8 mouse cellular contexts compared by ENCODE assay signal in the genomic region with DNA sequence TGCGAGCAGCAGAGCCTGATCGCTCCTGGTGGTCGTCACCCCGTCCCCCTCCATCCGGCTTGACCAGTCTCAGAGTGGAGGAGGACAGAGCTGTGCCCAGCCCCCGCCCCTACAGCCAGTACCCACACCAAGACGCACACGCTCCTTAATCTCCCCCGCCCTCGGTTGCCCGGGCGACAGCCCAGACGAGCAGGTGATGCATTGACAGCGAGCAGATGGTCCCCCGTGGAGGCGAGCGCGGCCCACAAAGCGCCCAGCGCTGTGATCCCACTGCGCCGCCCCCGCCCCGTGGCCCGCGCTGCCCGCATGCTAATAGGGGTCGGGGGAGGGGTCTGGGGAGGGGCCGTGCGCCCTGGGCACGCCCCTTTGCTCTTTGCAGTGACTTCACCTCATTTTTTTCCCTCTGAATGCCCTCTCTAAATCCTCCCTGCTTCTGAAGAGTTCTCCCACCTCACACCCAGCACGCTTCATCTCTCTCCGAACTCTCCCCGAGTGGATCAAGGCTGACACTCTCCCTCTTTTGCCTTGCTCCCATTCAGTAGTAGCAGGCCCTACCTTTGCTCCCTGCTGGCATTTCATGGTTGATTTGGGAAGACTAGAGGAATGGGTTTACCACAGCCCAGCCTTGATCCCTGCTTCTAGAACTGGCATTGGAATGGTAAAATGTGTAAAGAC. TPM values are rescaled to one million over a fixed set of nuclear protein-coding genes. Genes with fewer than 3 reads are reported as not detected.
DNase-seq lines count a peak whose midpoint lies in the region; ATAC-seq and TF ChIP-seq lines count a peak whose summit lies in the region.
"Had no signal": no experiment of that assay in that cellular context is flagged by ENCODE, and none has a peak within 500 bp of the region (broad histone marks: within the 10 kb centered on the region; RNA-seq: fewer than 3 reads in every experiment).

No protein-coding gene starts in this region.

- H3K4me3 ChIP-seq in G1E (ENCODE audit: low read depth, low read length): peak overlapping the region; percentile 9; the same call in 1 of the 2 replicates
- H3K4me3 ChIP-seq in midbrain, embryonic 14.5 days (replicated peaks; ENCODE audit: low read depth, low read length): peak overlapping the region; percentile 42

- intact Hi-C loops in left cerebral cortex, postnatal 14 days (cut with DNase I): no loop called here

- H3K36me3 ChIP-seq in G1E (replicated peaks): no peaks in the 10 kb centered on the region
- no peaks in the 10 kb centered on the region for H3K36me3 ChIP-seq in midbrain, embryonic 14.5 days (ENCODE audit: control insufficient read depth, insufficient read depth, low read length)

- H3K9me3 ChIP-seq in G1E (replicated peaks): peaks cover 31% of the 10 kb centered on the region
- no peaks in the 10 kb centered on the region for H3K9me3 ChIP-seq in midbrain, embryonic 14.5 days (ENCODE audit: control insufficient read depth, low read length)

- peak overlapping the region; percentile 90 for H3K27ac ChIP-seq in midbrain, embryonic 14.5 days (replicated peaks; ENCODE audit: low read depth, low read length)

- no peaks in the 10 kb centered on the region for H3K4me1 ChIP-seq in G1E (ENCODE audit: insufficient read depth, low read depth, low read length)
- H3K4me1 ChIP-seq in midbrain, embryonic 14.5 days (ENCODE audit: control insufficient read depth, insufficient read depth, low read length): peaks cover 15% of the 10 kb centered on the region

- no peak for ATAC-seq in G1E (ENCODE audit: extremely low read depth, insufficient number of reproducible peaks, low FRiP score, poor library complexity, severe bottlenecking)
- ATAC-seq in common myeloid progenitor, adult 5-6 weeks (replicated peaks; ENCODE audit: low read depth, poor library complexity, severe bottlenecking): 0 out of 2 replicates have a peak, but pooled peaks have one; percentile 42
- peak; percentile 42 to 60 for ATAC-seq in hematopoietic stem cell, adult 5-6 weeks (replicated peaks in 1 of 2; ENCODE audit: insufficient read depth in 1 of 2, low FRiP score in 2 of 2, low TSS enrichment in 1 of 2, low read depth in 1 of 2, poor library complexity in 2 of 2, severe bottlenecking in 2 of 2)
- ATAC-seq in midbrain, embryonic 14.5 days (ENCODE audit: low FRiP score, low TSS enrichment): peak; percentile 95

- no peaks in the 10 kb centered on the region for H3K27me3 ChIP-seq in G1E (ENCODE audit: insufficient read depth, low read length)
- no peaks in the 10 kb centered on the region for H3K27me3 ChIP-seq in midbrain, embryonic 14.5 days (ENCODE audit: control insufficient read depth, insufficient read depth, low read length)

- H3K9ac ChIP-seq in midbrain, embryonic 14.5 days (replicated peaks; ENCODE audit: low read length): peak overlapping the region; percentile 62

- TF ChIP-seq CTCF in G1E (IDR thresholded peaks at IDR 0.05; ENCODE audit: low read depth, low read length): no peak

- peak; percentile 6 for DNase-seq in CD4-positive helper T cell, adult 2 months (ENCODE audit: low read depth, low spot score)
- DNase-seq in G1E (ENCODE audit: low spot score): no peak
- DNase-seq in left cerebral cortex, postnatal 14 days (ENCODE audit: low spot score in 2 of 2): peak; percentile 73 to 74
- peak; percentile 92 for DNase-seq in midbrain, embryonic 14.5 days
- peak; percentile 66 for DNase-seq in testis, postnatal 14 days (ENCODE audit: low spot score)

- WGBS in midbrain, embryonic 14.5 days: under 1% methylated on average over 28 of the region's 34 CpGs

- peak overlapping the region; percentile 71 for H3K4me2 ChIP-seq in midbrain, embryonic 14.5 days (ENCODE audit: low read length)

RNA-seq across cellular contexts. Expression of gene 1700113H08Rik, which starts 0.5 kb away (rescaled TPM):
- total RNA-seq in G1E (2014; fragmentation: Nextera tagmentation) (not detected in 2 replicates), G1E (2017) (0.22 TPM in 1 of 2 replicates, not detected in the other)
- polyA plus RNA-seq in G1E (2012): not detected in 2 replicates
- total RNA-seq in common myeloid progenitor, adult 5-6 weeks (2017): not detected in 2 replicates
- total RNA-seq in hematopoietic stem cell, adult 5-6 weeks (2017): not detected in 2 replicates
- total RNA-seq in left cerebral cortex, postnatal 14 days (2021): not detected
- 0.37 TPM in 1 of 2 replicates, not detected in the other for polyA plus RNA-seq in midbrain, embryonic 14.5 days (2014; fragmentation: Nextera tagmentation; extraction: Ambion mirVana)
- polyA plus RNA-seq: large intestine, adult 2 months had no signal

RNA-seq across cellular contexts. Expression of gene Stab2, which starts 50.6 kb away (rescaled TPM):
- total RNA-seq in G1E (2014; fragmentation: Nextera tagmentation) (29.7 TPM in 1 of 2 replicates, not detected in the other), G1E (2017) (under 0.01 and 0.12 TPM in 2 replicates)
- not detected in 2 replicates for polyA plus RNA-seq in G1E (2012)
- total RNA-seq in common myeloid progenitor, adult 5-6 weeks (2017): not detected in 2 replicates
- total RNA-seq in hematopoietic stem cell, adult 5-6 weeks (2017): 0.06 and 6.3 TPM in 2 replicates
- total RNA-seq in left cerebral cortex, postnatal 14 days (2021): under 1 TPM; 0.25 to 0.37 TPM
- polyA plus RNA-seq in midbrain, embryonic 14.5 days (2014; fragmentation: Nextera tagmentation; extraction: Ambion mirVana): 0.07 TPM in 2 replicates
